Mouse (Mus musculus): Measurements from ENCODE around the gene Dnase1l1. TPM values are rescaled to one million over a fixed set of nuclear protein-coding genes. Genes with fewer than 3 reads are reported as not detected.

The Dnase1l1 gene
- polyA plus RNA-seq, 1 experiment from 2014 or later: 5.7 TPM

GRCm38 (mm10) chrX:74254153-74254887 is 27.8 kb downstream of the Dnase1l1 start, which contains the start of gene Emd:
Gene Emd, plus strand, starts transcription at chrX:74254687.
- Histone ChIP-seq H3K9ac (peak within 1 kb of the TSS; percentile 74), H3K27ac (peak within 1 kb of the TSS; percentile 65), H3K4me2 (replicated peaks) (peak within 1 kb of the TSS; percentile 62), H3K36me3 (peaks cover 9% of the 10 kb centered on the region; the same call in 1 of the 2 replicates), H3K4me1 (peaks cover 5% of the 10 kb centered on the region; the same call in 1 of the 2 replicates), H3K27me3 (replicated peaks) (no peaks in the 10 kb centered on the region), H3K9me3 (no peaks in the 10 kb centered on the region), H3K4me3 (peak within 1 kb of the TSS; percentile 54)
- WGBS: 19% methylated on average over 39 of the region's 39 CpGs
- ATAC-seq (ENCODE audit: low FRiP score, low read depth): peak; percentile 97

GRCm38 (mm10) chrX:74249615-74250014 is 32.5 kb downstream of the Dnase1l1 start, which contains the start of gene Flna:
Gene Flna, minus strand, starts transcription at chrX:74249820.
- Histone ChIP-seq H3K36me3 (no peaks in the 10 kb centered on the region), H3K27me3 (replicated peaks) (no peaks in the 10 kb centered on the region), H3K4me1 (no peaks in the 10 kb centered on the region), H3K9ac (peak within 1 kb of the TSS; percentile 54), H3K9me3 (no peaks in the 10 kb centered on the region), H3K4me3 (peak within 1 kb of the TSS; percentile 39), H3K27ac (no peak within 1 kb of the TSS), H3K4me2 (replicated peaks) (peak within 1 kb of the TSS; percentile 61)
- WGBS: 26% methylated on average over 38 of the region's 38 CpGs
- no peak for ATAC-seq (ENCODE audit: low FRiP score, low read depth)

- peak overlapping the region; percentile 61 for H3K4me2 ChIP-seq (replicated peaks)
- H3K4me3 ChIP-seq: no peak overlapping the region
- H3K9me3 ChIP-seq: no peaks in the 10 kb centered on the region
- WGBS: 24% methylated on average over 3 of the region's 3 CpGs
- H3K36me3 ChIP-seq: no peaks in the 10 kb centered on the region
- H3K27me3 ChIP-seq (replicated peaks): no peaks in the 10 kb centered on the region
- H3K27ac ChIP-seq: no peak overlapping the region
- no peak for ATAC-seq (ENCODE audit: low FRiP score, low read depth)
- peaks cover 4% of the 10 kb centered on the region; the same call in 1 of the 2 replicates for H3K4me1 ChIP-seq
- H3K9ac ChIP-seq: no peak overlapping the region
Measured at GRCm38 (mm10) chrX:74248651-74249050, 33.5 kb downstream of the Dnase1l1 start.

GRCm38 (mm10) chrX:74246693-74247092 is 35.4 kb downstream of the Dnase1l1 start:
- H3K4me2 ChIP-seq (replicated peaks): peak overlapping the region; percentile 66

GRCm38 (mm10) chrX:74246213-74246681 is 35.9 kb downstream of the Dnase1l1 start:
- peaks cover 7% of the 10 kb centered on the region; the same call in 1 of the 2 replicates for H3K4me1 ChIP-seq
- H3K4me3 ChIP-seq: peak overlapping the region; percentile 56
- peak overlapping the region; percentile 53; the same call in 1 of the 2 replicates for H3K27ac ChIP-seq
- peak overlapping the region; percentile 76 for H3K9ac ChIP-seq
- H3K4me2 ChIP-seq (replicated peaks): peak overlapping the region; percentile 66
- H3K36me3 ChIP-seq: peaks cover 19% of the 10 kb centered on the region
- 21% methylated on average over 38 of the region's 38 CpGs for WGBS
- H3K9me3 ChIP-seq: no peaks in the 10 kb centered on the region
- ATAC-seq (ENCODE audit: low FRiP score, low read depth): peak; percentile 90
- H3K27me3 ChIP-seq (replicated peaks): no peaks in the 10 kb centered on the region

More at GRCm38 (mm10) chrX:74246693-74247092, 35.4 kb downstream of the Dnase1l1 start:
- Histone ChIP-seq H3K27ac (no peak overlapping the region), H3K9ac (0 out of 2 replicates have a peak overlapping the region, but pooled peaks have one; percentile 26), H3K27me3 (replicated peaks) (no peaks in the 10 kb centered on the region), H3K4me3 (peak overlapping the region; percentile 56), H3K4me1 (peaks cover 7% of the 10 kb centered on the region; the same call in 1 of the 2 replicates), H3K36me3 (peaks cover 14% of the 10 kb centered on the region), H3K9me3 (no peaks in the 10 kb centered on the region)
- peak; percentile 17 for ATAC-seq (ENCODE audit: low FRiP score, low read depth)
- 16% methylated on average over 14 of the region's 15 CpGs for WGBS

- WGBS: 15% methylated on average over 21 of the region's 21 CpGs
- peak overlapping the region; percentile 66 for H3K4me2 ChIP-seq (replicated peaks)
- H3K4me1 ChIP-seq: peaks cover 7% of the 10 kb centered on the region; the same call in 1 of the 2 replicates
- peak overlapping the region; percentile 53 for H3K27ac ChIP-seq
- peak; percentile 55 for ATAC-seq (ENCODE audit: low FRiP score, low read depth)
- no peaks in the 10 kb centered on the region for H3K9me3 ChIP-seq
- no peaks in the 10 kb centered on the region for H3K27me3 ChIP-seq (replicated peaks)
- H3K9ac ChIP-seq: peak overlapping the region; percentile 76
- peaks cover 24% of the 10 kb centered on the region for H3K36me3 ChIP-seq
- peak overlapping the region; percentile 56 for H3K4me3 ChIP-seq
Measured at GRCm38 (mm10) chrX:74245687-74246086, 36.5 kb downstream of the Dnase1l1 start.

- Histone ChIP-seq H3K9me3 (no peaks in the 10 kb centered on the region), H3K27ac (no peak overlapping the region), H3K27me3 (replicated peaks) (no peaks in the 10 kb centered on the region), H3K4me2 (replicated peaks) (peak overlapping the region; percentile 66), H3K4me1 (peaks cover 7% of the 10 kb centered on the region; the same call in 1 of the 2 replicates), H3K36me3 (peaks cover 30% of the 10 kb centered on the region), H3K4me3 (peak overlapping the region; percentile 56), H3K9ac (peak overlapping the region; percentile 76)
- WGBS: 24% methylated on average over 1 of the region's 1 CpGs
- ATAC-seq (ENCODE audit: low FRiP score, low read depth): no peak
Measured at GRCm38 (mm10) chrX:74245107-74245506, 37.0 kb downstream of the Dnase1l1 start.

GRCm38 (mm10) chrX:74244614-74245083 is 37.5 kb downstream of the Dnase1l1 start:
- H3K4me2 ChIP-seq (replicated peaks): peak overlapping the region; percentile 66
- peaks cover 35% of the 10 kb centered on the region for H3K36me3 ChIP-seq
- no peaks in the 10 kb centered on the region for H3K27me3 ChIP-seq (replicated peaks)
- 49% methylated on average over 3 of the region's 3 CpGs for WGBS
- peak; percentile 22; the same call in 1 of the 2 replicates for ATAC-seq (ENCODE audit: low FRiP score, low read depth)
- no peaks in the 10 kb centered on the region for H3K9me3 ChIP-seq
- H3K4me3 ChIP-seq: peak overlapping the region; percentile 56
- no peak overlapping the region for H3K27ac ChIP-seq
- H3K4me1 ChIP-seq: peaks cover 7% of the 10 kb centered on the region; the same call in 1 of the 2 replicates
- H3K9ac ChIP-seq: peak overlapping the region; percentile 76; the same call in 1 of the 2 replicates

GRCm38 (mm10) chrX:74243807-74244206 is 38.3 kb downstream of the Dnase1l1 start:
- H3K9me3 ChIP-seq: no peaks in the 10 kb centered on the region
- WGBS: 69% methylated on average over 3 of the region's 3 CpGs
- peak overlapping the region; percentile 66 for H3K4me2 ChIP-seq (replicated peaks)
- no peaks in the 10 kb centered on the region for H3K27me3 ChIP-seq (replicated peaks)
- H3K27ac ChIP-seq: no peak overlapping the region
- peak overlapping the region; percentile 36 for H3K9ac ChIP-seq
- peaks cover 42% of the 10 kb centered on the region for H3K36me3 ChIP-seq
- H3K4me1 ChIP-seq: peaks cover 7% of the 10 kb centered on the region; the same call in 1 of the 2 replicates
- H3K4me3 ChIP-seq: peak overlapping the region; percentile 56
- no peak for ATAC-seq (ENCODE audit: low FRiP score, low read depth)

- no peak for ATAC-seq (ENCODE audit: low FRiP score, low read depth)
- no peak overlapping the region for H3K27ac ChIP-seq
- H3K4me1 ChIP-seq: peaks cover 7% of the 10 kb centered on the region; the same call in 1 of the 2 replicates
- H3K9ac ChIP-seq: 0 out of 2 replicates have a peak overlapping the region, but pooled peaks have one; percentile 36
- no peaks in the 10 kb centered on the region for H3K9me3 ChIP-seq
- 91% methylated on average over 2 of the region's 2 CpGs for WGBS
- H3K36me3 ChIP-seq: peaks cover 46% of the 10 kb centered on the region
- no peaks in the 10 kb centered on the region for H3K27me3 ChIP-seq (replicated peaks)
- H3K4me2 ChIP-seq (replicated peaks): peak overlapping the region; percentile 66
- H3K4me3 ChIP-seq: peak overlapping the region; percentile 56; the same call in 1 of the 2 replicates
Measured at GRCm38 (mm10) chrX:74243396-74243795, 38.7 kb downstream of the Dnase1l1 start.

GRCm38 (mm10) chrX:74240332-74240731 is 41.8 kb downstream of the Dnase1l1 start:
- WGBS: 88% methylated on average over 4 of the region's 4 CpGs
- no peak for ATAC-seq (ENCODE audit: low FRiP score, low read depth)
- H3K27ac ChIP-seq: no peak overlapping the region
- H3K9me3 ChIP-seq: no peaks in the 10 kb centered on the region
- no peak overlapping the region for H3K4me2 ChIP-seq (replicated peaks)
- no peak overlapping the region for H3K9ac ChIP-seq
- H3K4me3 ChIP-seq: no peak overlapping the region; the same call in 1 of the 2 replicates
- peaks cover 7% of the 10 kb centered on the region; the same call in 1 of the 2 replicates for H3K4me1 ChIP-seq
- H3K36me3 ChIP-seq: peaks cover 73% of the 10 kb centered on the region
- H3K27me3 ChIP-seq (replicated peaks): no peaks in the 10 kb centered on the region

- Histone ChIP-seq H3K4me2 (replicated peaks) (no peak overlapping the region), H3K27me3 (replicated peaks) (no peaks in the 10 kb centered on the region), H3K36me3 (peaks cover 95% of the 10 kb centered on the region), H3K9me3 (no peaks in the 10 kb centered on the region), H3K27ac (no peak overlapping the region), H3K4me3 (no peak overlapping the region), H3K4me1 (no peaks in the 10 kb centered on the region), H3K9ac (no peak overlapping the region)
- 96% methylated on average over 5 of the region's 5 CpGs for WGBS
- ATAC-seq (ENCODE audit: low FRiP score, low read depth): no peak
Measured at GRCm38 (mm10) chrX:74233196-74233595, 48.9 kb downstream of the Dnase1l1 start.

Measured in neural tube, embryonic 12.5 days (tissue).